Mouse (Mus musculus) neural tube, embryonic 14.5 days (tissue): ENCODE measurements around the gene Ctnna3. TPM values are rescaled to one million over a fixed set of nuclear protein-coding genes. Genes with fewer than 3 reads are reported as not detected.
"Not testable (repeated sequence)": the region's sequence is repeated elsewhere in the genome, so short reads cannot be mapped to it uniquely, and the experiment has no call there.

Experiments
- ATAC-seq: fragments of 200-750 bp; cut with Nextera tagmentation; 2 replicates; pipeline ENCODE4 v1.8.0; 2017; ENCODE audit warnings: low read depth, mild to moderate bottlenecking, moderate TSS enrichment, moderate library complexity
- H3K27ac ChIP-seq: fragments of 300-500 bp; sonication (generic); 2 replicates; pipeline ENCODE4 v1.5.1; 2014; ENCODE audit warnings: low read depth, mild to moderate bottlenecking, control low read depth, low read length, moderate library complexity, mixed read lengths
- H3K27me3 ChIP-seq: fragments of 300-500 bp; sonication (generic); 2 replicates; pipeline ENCODE4 v1.6.1; 2014; ENCODE audit warnings: low read length; ENCODE audit not compliant: control insufficient read depth, insufficient read depth
- H3K36me3 ChIP-seq: fragments of 300-500 bp; sonication (generic); 2 replicates; pipeline ENCODE4 v1.6.1; 2014; ENCODE audit warnings: low read length, mixed read lengths; ENCODE audit not compliant: control insufficient read depth, insufficient read depth
- H3K4me1 ChIP-seq: fragments of 300-500 bp; sonication (generic); 2 replicates; pipeline ENCODE4 v1.6.1; 2014; ENCODE audit warnings: low read length; ENCODE audit not compliant: control insufficient read depth, insufficient read depth
- H3K4me2 ChIP-seq: fragments of 300-500 bp; sonication (generic); 2 replicates; pipeline ENCODE4 v1.6.1; 2014; ENCODE audit warnings: mild to moderate bottlenecking, low read depth, low read length, control low read depth
- H3K4me3 ChIP-seq: fragments of 300-500 bp; sonication (generic); 2 replicates; pipeline ENCODE4 v1.5.1; 2014; ENCODE audit warnings: low read depth, low read length, control low read depth, mixed read lengths
- H3K9ac ChIP-seq: fragments of 300-500 bp; sonication (generic); replicated peaks from 2 replicates; pipeline ENCODE4 v1.6.1; 2014; ENCODE audit warnings: low read depth, mild to moderate bottlenecking, control low read depth, low read length, mixed read lengths
- H3K9me3 ChIP-seq: fragments of 300-500 bp; sonication (generic); 2 replicates; pipeline ENCODE4 v1.6.1; 2016; ENCODE audit warnings: low read length; ENCODE audit not compliant: control insufficient read depth
- WGBS: fragments of 180-500 bp; shearing (Covaris S2); extraction: QIAGEN DNeasy Blood & Tissue Kit; methylation state at CpG from one replicate; pipeline ENCODE4 v1.1.7; 2014; 5-methylcytosine and 5-hydroxymethylcytosine counted together
- polyA plus RNA-seq: library from polyadenylated mRNA; unstranded; fragments of >200 nt; fragmentation: Nextera tagmentation; extraction: Ambion mirVana; gene quantifications from 2 replicates; pipeline ENCODE4 v1.2.1, GENCODE M21; 2014

The Ctnna3 gene
- polyA plus RNA-seq, 1 experiment from 2014 or later, result 16.5 TPM

DNA sequence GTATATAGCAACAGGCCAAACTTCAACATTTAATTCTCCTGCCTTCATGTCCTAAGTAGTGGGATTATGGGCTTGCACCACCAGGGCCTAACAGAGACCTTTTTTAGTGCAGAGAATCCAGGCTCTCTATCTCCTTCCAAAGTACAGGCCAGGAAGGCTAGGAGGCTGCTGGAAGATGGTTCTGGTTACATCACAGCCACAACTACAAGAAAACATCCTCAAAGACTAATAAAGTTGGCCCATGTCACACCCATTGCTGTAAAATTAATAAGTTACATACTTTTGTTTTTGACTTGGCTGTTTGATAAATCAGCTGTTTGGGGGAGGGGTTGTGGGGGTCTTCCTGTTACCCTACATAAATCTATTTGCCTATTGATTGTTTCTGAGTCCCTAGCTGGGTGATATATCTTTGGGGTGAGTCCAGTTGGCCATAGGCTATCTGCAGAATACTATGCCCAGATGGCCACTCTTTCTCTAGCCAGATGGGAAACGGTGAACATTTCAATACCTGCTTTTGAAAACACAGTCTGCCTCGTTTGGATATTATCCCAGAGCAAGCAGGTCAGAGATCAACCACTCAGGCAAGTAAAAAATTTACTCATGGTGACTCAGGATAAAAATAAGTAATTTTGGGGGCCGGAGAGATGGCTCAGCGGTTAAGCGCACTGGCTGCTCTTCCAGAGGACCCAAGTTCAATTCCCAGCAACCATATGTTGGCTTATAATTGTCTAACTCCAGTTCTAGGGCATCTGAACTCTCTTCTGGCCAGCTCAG, 27.0 kb upstream of the Ctnna3 start:
- Histone ChIP-seq H3K36me3 (no peaks in the 10 kb centered on the region), H3K4me2 (no peak overlapping the region), H3K4me1 (no peaks in the 10 kb centered on the region), H3K9ac (no peak overlapping the region), H3K27me3 (no peaks in the 10 kb centered on the region), H3K27ac (no peak overlapping the region), H3K4me3 (no peak overlapping the region), H3K9me3 (no peaks in the 10 kb centered on the region)
- 77% methylated on average over 5 of the region's 5 CpGs for WGBS
- no peak for ATAC-seq

DNA sequence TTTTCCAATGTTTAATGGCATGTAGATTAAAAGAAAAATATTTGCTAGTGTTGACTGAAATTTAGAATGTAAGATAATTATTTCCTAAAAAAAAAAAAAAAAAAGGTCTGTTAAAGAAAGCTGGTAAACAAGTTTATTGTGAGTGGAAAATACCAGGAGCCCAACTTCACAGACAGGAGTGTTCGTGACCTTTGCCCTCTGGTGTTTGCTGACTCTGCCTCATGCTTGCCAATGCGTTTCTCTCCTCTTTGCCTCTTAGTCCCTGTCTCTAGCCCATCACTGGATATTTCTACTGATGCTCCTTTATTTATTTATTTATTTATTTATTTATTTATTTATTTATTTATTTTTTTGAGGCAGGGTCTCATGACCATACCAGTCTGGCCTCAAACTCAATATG, 26.3 kb upstream of the Ctnna3 start:
- Histone ChIP-seq H3K4me2 (no peak overlapping the region), H3K4me1 (no peaks in the 10 kb centered on the region), H3K27me3 (no peaks in the 10 kb centered on the region), H3K36me3 (no peaks in the 10 kb centered on the region), H3K27ac (no peak overlapping the region), H3K9me3 (no peaks in the 10 kb centered on the region), H3K9ac (no peak overlapping the region), H3K4me3 (no peak overlapping the region)
- 91% methylated on average over 2 of the region's 2 CpGs for WGBS
- ATAC-seq, result no peak

DNA sequence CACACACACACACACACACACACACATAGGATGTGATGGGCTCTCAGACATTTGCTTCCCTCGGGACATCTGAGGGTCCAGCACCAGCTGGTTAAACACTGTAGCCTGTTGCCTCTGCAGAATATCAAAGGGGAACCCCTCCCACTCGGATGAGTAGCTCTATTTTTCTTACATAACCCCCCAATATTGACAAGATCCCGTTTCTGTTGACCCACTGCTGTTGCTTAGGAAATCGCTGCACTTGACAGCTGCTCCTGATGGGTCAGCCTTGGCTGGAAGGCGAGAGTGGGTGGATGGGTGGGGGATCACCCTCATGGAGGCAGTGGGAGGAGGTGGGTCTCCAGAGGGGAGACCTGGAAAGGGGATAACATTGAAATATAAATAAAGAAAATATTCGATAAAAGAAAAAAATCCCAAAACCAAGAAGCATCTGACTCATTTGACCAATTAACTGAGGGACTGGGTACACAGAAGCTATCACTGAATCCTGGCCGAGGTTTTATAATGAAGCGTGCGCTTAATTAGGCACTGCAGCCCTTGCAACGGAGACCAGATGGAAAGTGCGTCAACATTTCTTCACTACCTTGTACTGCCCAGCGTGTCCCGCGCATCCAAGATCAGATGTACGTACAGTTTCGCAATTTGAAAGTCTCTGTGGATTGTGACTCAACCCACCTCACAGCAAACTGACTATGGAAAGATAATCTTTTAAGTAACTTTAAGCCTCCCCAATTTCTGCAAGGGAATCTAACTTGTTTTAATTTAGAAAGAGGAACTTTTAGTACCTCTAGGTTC, 19.5 kb upstream of the Ctnna3 start:
- no peak for ATAC-seq
- Histone ChIP-seq H3K4me2 (no peak overlapping the region), H3K36me3 (no peaks in the 10 kb centered on the region), H3K4me1 (no peaks in the 10 kb centered on the region), H3K9ac (no peak overlapping the region), H3K27ac (no peak overlapping the region), H3K27me3 (no peaks in the 10 kb centered on the region), H3K4me3 (no peak overlapping the region), H3K9me3 (no peaks in the 10 kb centered on the region)
- 69% methylated on average over 16 of the region's 16 CpGs for WGBS

DNA sequence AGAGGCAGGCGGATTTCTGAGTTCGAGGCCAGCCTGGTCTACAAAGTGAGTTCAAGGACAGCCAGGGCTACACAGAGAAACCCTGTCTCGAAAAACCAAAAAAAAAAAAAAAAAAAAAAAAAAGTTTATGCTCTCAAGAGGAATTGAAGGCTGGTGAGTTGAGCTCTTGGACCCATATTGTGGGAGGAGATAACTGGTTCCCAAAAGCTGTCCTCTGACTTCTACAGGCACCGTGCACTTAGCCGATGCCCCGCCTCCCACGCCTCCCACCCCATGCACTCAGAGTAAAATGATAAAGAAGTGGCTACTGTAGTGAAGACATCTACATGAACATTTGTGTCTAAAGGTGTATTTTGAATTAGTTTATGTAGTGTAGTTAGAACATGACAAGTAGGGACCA, 18.2 kb upstream of the Ctnna3 start:
- not testable (repeated sequence) for H3K4me1 ChIP-seq, H3K9ac ChIP-seq, H3K4me3 ChIP-seq, H3K27ac ChIP-seq, H3K9me3 ChIP-seq, H3K36me3 ChIP-seq, H3K27me3 ChIP-seq, H3K4me2 ChIP-seq, ATAC-seq
- 96% methylated on average over 6 of the region's 7 CpGs for WGBS

DNA sequence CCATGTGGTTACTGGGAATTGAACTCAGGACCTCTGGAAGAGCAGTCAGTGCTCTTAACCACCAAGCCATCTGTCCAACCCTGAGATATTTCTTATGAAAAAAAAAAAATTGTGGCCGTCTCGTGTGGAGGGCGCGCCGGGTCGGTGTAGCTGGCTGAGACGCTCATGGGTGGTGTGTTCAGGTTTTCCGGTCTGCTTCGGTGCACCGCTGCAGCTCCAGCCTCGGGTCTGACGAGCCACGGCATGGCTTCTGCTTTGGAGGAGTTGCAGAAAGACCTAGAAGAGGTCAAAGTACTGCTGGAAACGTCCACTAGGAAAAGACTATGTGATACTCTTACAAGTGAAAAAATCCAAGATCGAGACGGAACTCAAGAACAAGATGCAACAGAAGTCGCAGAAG, 17.1 kb upstream of the Ctnna3 start:
- Histone ChIP-seq H3K36me3 (no peaks in the 10 kb centered on the region), H3K9me3 (no peaks in the 10 kb centered on the region), H3K9ac (no peak overlapping the region), H3K4me3 (no peak overlapping the region), H3K4me2 (no peak overlapping the region), H3K27ac (no peak overlapping the region), H3K4me1 (no peaks in the 10 kb centered on the region), H3K27me3 (no peaks in the 10 kb centered on the region)
- WGBS, result 92% methylated on average over 17 of the region's 17 CpGs
- ATAC-seq, result no peak

DNA sequence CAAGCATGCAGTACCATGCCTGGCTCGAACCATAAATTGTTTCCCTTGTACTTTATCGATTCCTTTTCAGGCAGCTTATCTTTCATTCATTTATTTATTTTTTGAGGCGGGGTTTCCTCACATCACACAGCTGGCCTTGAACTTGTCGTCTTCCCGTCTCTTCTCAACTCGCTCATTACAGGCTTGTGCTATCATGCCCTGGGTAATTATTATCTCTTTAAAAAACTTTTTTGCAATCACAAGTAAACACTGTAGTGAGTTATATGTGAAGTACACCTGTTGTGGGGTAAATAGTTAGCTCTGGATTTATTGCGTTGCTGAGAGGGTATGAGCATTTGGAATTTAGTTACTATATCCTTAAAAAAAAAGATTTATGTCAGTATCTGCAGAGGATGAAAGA, 14.6 kb upstream of the Ctnna3 start:
- WGBS, result 84% methylated on average over 7 of the region's 7 CpGs
- Histone ChIP-seq H3K4me1 (no peaks in the 10 kb centered on the region), H3K9me3 (no peaks in the 10 kb centered on the region), H3K27me3 (no peaks in the 10 kb centered on the region), H3K36me3 (no peaks in the 10 kb centered on the region), H3K4me2 (no peak overlapping the region), H3K4me3 (no peak overlapping the region), H3K27ac (no peak overlapping the region), H3K9ac (no peak overlapping the region)
- ATAC-seq, result no peak

DNA sequence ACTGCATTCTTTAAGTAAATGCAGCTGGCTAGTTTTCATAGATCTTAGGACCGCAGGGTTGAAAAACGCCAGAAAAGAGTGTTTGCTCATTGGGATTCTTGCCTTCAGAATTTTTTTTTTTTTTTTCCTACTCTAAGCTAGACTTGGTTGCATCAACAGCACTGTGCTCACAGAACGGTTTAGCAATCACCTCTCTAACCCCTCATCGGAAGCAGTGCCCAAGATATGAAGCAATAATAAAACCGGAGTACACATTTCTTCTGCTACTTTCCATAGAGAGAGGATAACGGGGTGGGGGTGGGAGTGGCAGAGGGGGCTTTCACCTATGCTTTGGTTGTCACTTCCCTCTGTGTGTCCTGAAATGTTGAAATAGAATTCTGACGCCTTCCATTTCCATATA, 14.0 kb upstream of the Ctnna3 start:
- WGBS, result 69% methylated on average over 7 of the region's 7 CpGs
- Histone ChIP-seq H3K9ac (no peak overlapping the region), H3K27me3 (no peaks in the 10 kb centered on the region), H3K27ac (no peak overlapping the region), H3K4me3 (no peak overlapping the region), H3K9me3 (no peaks in the 10 kb centered on the region), H3K4me1 (no peaks in the 10 kb centered on the region), H3K36me3 (no peaks in the 10 kb centered on the region), H3K4me2 (no peak overlapping the region)
- ATAC-seq, result no peak

DNA sequence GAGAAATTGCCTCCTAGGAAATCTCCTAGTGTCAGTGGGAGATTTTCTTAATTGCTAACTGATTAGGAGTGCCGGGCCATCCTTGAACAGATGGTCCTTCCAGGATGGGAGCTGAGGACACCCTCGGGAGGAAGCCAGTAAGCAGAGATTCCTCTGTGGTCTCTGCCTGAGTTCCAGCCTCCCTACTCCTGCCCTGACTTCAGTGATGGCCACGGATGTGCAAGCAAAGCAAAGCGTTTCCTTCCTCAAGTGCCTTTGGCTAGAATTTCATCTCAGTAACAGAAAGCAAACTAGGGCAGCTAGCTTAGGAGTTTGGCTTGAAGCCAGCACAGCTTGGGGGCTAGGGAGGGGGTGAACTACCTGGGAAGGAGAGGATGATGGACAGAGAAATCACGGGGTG, 12.8 kb upstream of the Ctnna3 start:
- H3K4me2 ChIP-seq, result no peak overlapping the region
- no peak overlapping the region for H3K27ac ChIP-seq
- no peak overlapping the region for H3K9ac ChIP-seq
- WGBS, result 53% methylated on average over 5 of the region's 5 CpGs
- H3K27me3 ChIP-seq, result no peaks in the 10 kb centered on the region
- no peaks in the 10 kb centered on the region for H3K36me3 ChIP-seq
- H3K4me1 ChIP-seq, result no peaks in the 10 kb centered on the region
- no peak overlapping the region for H3K4me3 ChIP-seq
- no peaks in the 10 kb centered on the region for H3K9me3 ChIP-seq
- no peak for ATAC-seq
